Mouse (Mus musculus) hindbrain, embryonic 16.5 days (tissue): ENCODE data around the gene Habp4. TPM values are rescaled to one million over a fixed set of nuclear protein-coding genes. Genes with fewer than 3 reads are reported as not detected.

Experiments used
- ATAC-seq: fragments of 200-750 bp; cut with Nextera tagmentation; 2 replicates; pipeline ENCODE4 v1.8.0; 2017; ENCODE audit warnings: moderate TSS enrichment, moderate library complexity
- H3K27ac ChIP-seq: fragments of 300-500 bp; sonication (generic); 2 replicates; pipeline ENCODE4 v1.5.1; 2014; ENCODE audit warnings: low read depth, mild to moderate bottlenecking, control low read depth, low read length, moderate library complexity
- H3K27me3 ChIP-seq: fragments of 300-500 bp; sonication (generic); replicated peaks from 2 replicates; pipeline ENCODE4 v1.6.1; 2014; ENCODE audit warnings: low read length; ENCODE audit not compliant: control insufficient read depth, insufficient read depth
- H3K36me3 ChIP-seq: fragments of 300-500 bp; sonication (generic); 2 replicates; pipeline ENCODE4 v1.6.1; 2014; ENCODE audit warnings: mild to moderate bottlenecking, low read length, moderate library complexity, mixed read lengths; ENCODE audit not compliant: control insufficient read depth, insufficient read depth
- H3K4me1 ChIP-seq: fragments of 300-500 bp; sonication (generic); 2 replicates; pipeline ENCODE4 v1.6.1; 2014; ENCODE audit warnings: low read depth, low read length; ENCODE audit not compliant: control insufficient read depth, insufficient read depth
- H3K4me2 ChIP-seq: fragments of 300-500 bp; sonication (generic); 2 replicates; pipeline ENCODE4 v1.6.1; 2014; ENCODE audit warnings: mild to moderate bottlenecking, low read length, control low read depth, moderate library complexity
- H3K4me3 ChIP-seq: fragments of 300-500 bp; sonication (generic); 2 replicates; pipeline ENCODE4 v1.5.1; 2014; ENCODE audit warnings: mild to moderate bottlenecking, low read length, control low read depth, moderate library complexity
- H3K9ac ChIP-seq: fragments of 300-500 bp; sonication (generic); 2 replicates; pipeline ENCODE4 v1.6.1; 2014; ENCODE audit warnings: low read depth, mild to moderate bottlenecking, control low read depth, low read length, moderate library complexity
- H3K9me3 ChIP-seq: fragments of 300-500 bp; sonication (generic); 2 replicates; pipeline ENCODE4 v1.6.1; 2014; ENCODE audit warnings: mild to moderate bottlenecking, low read length, moderate library complexity; ENCODE audit not compliant: control insufficient read depth
- WGBS: fragments of 180-500 bp; shearing (Covaris S2); extraction: QIAGEN DNeasy Blood & Tissue Kit; methylation state at CpG from one replicate; pipeline ENCODE4 v1.1.7; 2014; 5-methylcytosine and 5-hydroxymethylcytosine counted together
- polyA plus RNA-seq: library from polyadenylated mRNA; unstranded; fragments of >200 nt; fragmentation: Nextera tagmentation; extraction: Ambion mirVana; gene quantifications from 2 replicates; pipeline ENCODE4 v1.2.1, GENCODE M21; 2015

Habp4 gene
- polyA plus RNA-seq, 1 experiment from 2014 or later = 52.8 TPM

- peaks cover 27% of the 10 kb centered on the region for H3K36me3 ChIP-seq
- no peak for ATAC-seq
- WGBS = 73% methylated on average over 7 of the region's 7 CpGs
Measured at GRCm38 (mm10) chr13:64185176-64185575, 23.6 kb downstream of the Habp4 start.

GRCm38 (mm10) chr13:64185586-64185985 lies 24.0 kb downstream of the Habp4 start:
- Histone ChIP-seq H3K4me1 (no peaks in the 10 kb centered on the region), H3K9ac (no peak overlapping the region), H3K4me3 (no peak overlapping the region), H3K36me3 (peaks cover 27% of the 10 kb centered on the region), H3K9me3 (no peaks in the 10 kb centered on the region), H3K27me3 (no peaks in the 10 kb centered on the region), H3K27ac (no peak overlapping the region), H3K4me2 (no peak overlapping the region)
- 95% methylated on average over 9 of the region's 9 CpGs for WGBS
- ATAC-seq = no peak

More at GRCm38 (mm10) chr13:64185176-64185575, 23.6 kb downstream of the Habp4 start:
- H3K27me3 ChIP-seq = no peaks in the 10 kb centered on the region
- H3K9me3 ChIP-seq = no peaks in the 10 kb centered on the region
- no peak overlapping the region for H3K4me2 ChIP-seq
- no peaks in the 10 kb centered on the region for H3K4me1 ChIP-seq
- no peak overlapping the region for H3K4me3 ChIP-seq
- no peak overlapping the region for H3K9ac ChIP-seq
- H3K27ac ChIP-seq = no peak overlapping the region

- ATAC-seq = no peak
- no peaks in the 10 kb centered on the region for H3K4me1 ChIP-seq
- H3K27ac ChIP-seq = no peak overlapping the region
- WGBS = 97% methylated on average over 4 of the region's 4 CpGs
- H3K9me3 ChIP-seq = no peaks in the 10 kb centered on the region
- H3K9ac ChIP-seq = no peak overlapping the region
- H3K36me3 ChIP-seq = peaks cover 27% of the 10 kb centered on the region
- H3K4me2 ChIP-seq = no peak overlapping the region
- H3K4me3 ChIP-seq = no peak overlapping the region
- no peaks in the 10 kb centered on the region for H3K27me3 ChIP-seq
Measured at GRCm38 (mm10) chr13:64186516-64186915, 24.9 kb downstream of the Habp4 start.

GRCm38 (mm10) chr13:64187065-64187464 lies 25.4 kb downstream of the Habp4 start:
- Histone ChIP-seq H3K9ac (no peak overlapping the region), H3K4me2 (no peak overlapping the region), H3K9me3 (no peaks in the 10 kb centered on the region), H3K4me1 (no peaks in the 10 kb centered on the region), H3K4me3 (no peak overlapping the region), H3K27ac (no peak overlapping the region), H3K36me3 (peaks cover 22% of the 10 kb centered on the region), H3K27me3 (no peaks in the 10 kb centered on the region)
- ATAC-seq = no peak

- Histone ChIP-seq H3K27me3 (no peaks in the 10 kb centered on the region), H3K4me1 (no peaks in the 10 kb centered on the region), H3K36me3 (peaks cover 3% of the 10 kb centered on the region; the same call in 1 of the 2 replicates), H3K4me2 (no peak overlapping the region), H3K27ac (no peak overlapping the region), H3K4me3 (no peak overlapping the region), H3K9me3 (no peaks in the 10 kb centered on the region), H3K9ac (no peak overlapping the region)
- no peak for ATAC-seq
- WGBS = 80% methylated on average over 6 of the region's 6 CpGs
Measured at GRCm38 (mm10) chr13:64197899-64198298, 36.3 kb downstream of the Habp4 start.

GRCm38 (mm10) chr13:64198310-64198709 lies 36.7 kb downstream of the Habp4 start:
- Histone ChIP-seq H3K4me2 (no peak overlapping the region), H3K9ac (no peak overlapping the region), H3K27ac (no peak overlapping the region), H3K9me3 (no peaks in the 10 kb centered on the region), H3K27me3 (no peaks in the 10 kb centered on the region), H3K4me3 (no peak overlapping the region), H3K36me3 (peaks cover 3% of the 10 kb centered on the region; the same call in 1 of the 2 replicates), H3K4me1 (no peaks in the 10 kb centered on the region)
- no peak for ATAC-seq
- 88% methylated on average over 4 of the region's 4 CpGs for WGBS

GRCm38 (mm10) chr13:64200911-64201310 lies 39.3 kb downstream of the Habp4 start:
- Histone ChIP-seq H3K9ac (no peak overlapping the region), H3K27me3 (no peaks in the 10 kb centered on the region), H3K4me2 (no peak overlapping the region), H3K9me3 (no peaks in the 10 kb centered on the region), H3K27ac (no peak overlapping the region), H3K4me1 (no peaks in the 10 kb centered on the region), H3K4me3 (no peak overlapping the region), H3K36me3 (peaks cover 3% of the 10 kb centered on the region; the same call in 1 of the 2 replicates)
- WGBS = 92% methylated on average over 4 of the region's 4 CpGs
- no peak for ATAC-seq

GRCm38 (mm10) chr13:64204726-64205125 lies 43.1 kb downstream of the Habp4 start:
- Histone ChIP-seq H3K9ac (no peak overlapping the region), H3K27ac (no peak overlapping the region), H3K4me1 (no peaks in the 10 kb centered on the region), H3K4me3 (no peak overlapping the region), H3K36me3 (no peaks in the 10 kb centered on the region), H3K4me2 (no peak overlapping the region), H3K27me3 (no peaks in the 10 kb centered on the region), H3K9me3 (no peaks in the 10 kb centered on the region)
- 72% methylated on average over 2 of the region's 2 CpGs for WGBS
- no peak for ATAC-seq

GRCm38 (mm10) chr13:64205186-64205585 lies 43.6 kb downstream of the Habp4 start:
- no peak overlapping the region for H3K27ac ChIP-seq
- no peak overlapping the region for H3K4me3 ChIP-seq
- H3K4me1 ChIP-seq = no peaks in the 10 kb centered on the region
- no peak overlapping the region for H3K9ac ChIP-seq
- no peaks in the 10 kb centered on the region for H3K27me3 ChIP-seq
- WGBS = 51% methylated on average over 2 of the region's 2 CpGs
- H3K4me2 ChIP-seq = no peak overlapping the region
- no peaks in the 10 kb centered on the region for H3K9me3 ChIP-seq
- H3K36me3 ChIP-seq = no peaks in the 10 kb centered on the region
- peak; percentile 76; the same call in 1 of the 2 replicates for ATAC-seq

GRCm38 (mm10) chr13:64208146-64208545 lies 46.5 kb downstream of the Habp4 start:
- WGBS = 88% methylated on average over 6 of the region's 6 CpGs
- Histone ChIP-seq H3K27ac (no peak overlapping the region), H3K27me3 (no peaks in the 10 kb centered on the region), H3K4me2 (no peak overlapping the region), H3K9ac (no peak overlapping the region), H3K4me3 (no peak overlapping the region), H3K4me1 (no peaks in the 10 kb centered on the region), H3K36me3 (no peaks in the 10 kb centered on the region), H3K9me3 (no peaks in the 10 kb centered on the region)
- no peak for ATAC-seq
